Mouse (Mus musculus): ENCODE data around the gene Lilra6. TPM values are rescaled to one million over a fixed set of nuclear protein-coding genes. Genes with fewer than 3 reads are reported as not detected.
"Not testable (repeated sequence)": the region's sequence is repeated elsewhere in the genome, so short reads cannot be mapped to it uniquely, and the experiment has no call there.

Gene Lilra6
- polyA plus RNA-seq, 1 experiment from 2014 or later, result not detected

DNA sequence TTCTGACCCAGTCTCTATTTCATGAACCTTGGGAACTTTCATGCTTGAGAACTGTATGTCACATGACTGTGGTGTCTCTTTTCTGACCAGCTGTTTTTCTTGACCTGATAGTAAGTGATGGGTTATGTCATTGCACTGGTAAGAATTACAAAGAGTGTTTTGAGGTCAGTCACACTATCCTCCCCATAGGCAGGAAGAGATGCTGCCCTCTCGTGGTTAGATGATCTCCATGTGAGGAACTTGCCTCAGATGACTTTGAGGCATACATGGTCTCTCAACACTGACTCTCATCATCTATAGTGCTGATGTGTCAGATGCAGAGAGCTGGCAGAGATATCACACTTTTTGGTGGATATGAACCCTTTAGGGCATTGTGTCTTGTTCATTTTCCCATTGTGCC, 11.6 kb downstream of the Lilra6 start:
- H3K4me1 ChIP-seq (ENCODE audit: control insufficient read depth, insufficient read depth, low read length), result no peaks in the 10 kb centered on the region

DNA sequence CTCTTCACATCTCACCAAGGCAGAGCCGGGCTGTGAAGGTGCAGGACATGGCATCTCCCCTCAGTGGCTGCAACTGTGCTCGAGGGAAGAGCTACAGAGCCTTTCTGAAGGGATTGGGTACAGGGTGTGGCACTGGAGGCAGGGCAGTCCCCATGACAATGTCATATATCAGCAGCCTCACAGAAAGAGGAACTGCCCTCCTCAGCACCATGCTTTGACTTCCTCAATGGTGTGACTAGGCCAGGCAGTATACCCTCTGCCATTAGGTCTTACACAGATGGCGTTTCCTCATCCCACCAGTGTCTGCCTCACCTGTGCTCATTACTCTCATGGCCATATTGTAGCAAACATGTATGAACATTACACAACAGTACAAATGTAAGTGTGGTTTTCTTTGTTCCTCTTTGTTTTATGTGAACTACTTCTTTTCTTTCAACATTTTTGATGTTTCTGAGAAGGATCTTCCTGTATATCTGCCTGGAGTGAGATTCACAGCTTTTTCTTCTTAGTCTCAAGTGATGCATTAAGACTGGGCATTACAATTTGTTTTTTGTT, 17.2 kb downstream of the Lilra6 start, which contains the start of gene Gm14548:
Gene Gm14548, minus strand, starts transcription at position 85 of the 555 bp plus-strand sequence.
- not testable (repeated sequence) for H3K27me3 ChIP-seq (ENCODE audit: control insufficient read depth, insufficient read depth, low read depth, low read length); ATAC-seq; H3K36me3 ChIP-seq (ENCODE audit: control insufficient read depth, insufficient read depth, low read length); H3K9ac ChIP-seq (ENCODE audit: low read depth, low read length); H3K9me3 ChIP-seq (replicated peaks; ENCODE audit: control insufficient read depth, low read length, poor library complexity, severe bottlenecking); H3K27ac ChIP-seq (ENCODE audit: low read length); H3K4me1 ChIP-seq (ENCODE audit: control insufficient read depth, insufficient read depth, low read length); H3K4me2 ChIP-seq (ENCODE audit: low read length); H3K4me3 ChIP-seq (ENCODE audit: low read depth, low read length)
- 63% methylated on average over 3 of the region's 3 CpGs for WGBS

More for the DNA sequence above, 11.6 kb downstream of the Lilra6 start:
- Histone ChIP-seq H3K9ac (ENCODE audit: low read depth, low read length) (no peak overlapping the region), H3K27me3 (ENCODE audit: control insufficient read depth, insufficient read depth, low read depth, low read length) (no peaks in the 10 kb centered on the region), H3K9me3 (replicated peaks; ENCODE audit: control insufficient read depth, low read length, poor library complexity, severe bottlenecking) (no peaks in the 10 kb centered on the region), H3K27ac (ENCODE audit: low read length) (no peak overlapping the region), H3K36me3 (ENCODE audit: control insufficient read depth, insufficient read depth, low read length) (no peaks in the 10 kb centered on the region), H3K4me3 (ENCODE audit: low read depth, low read length) (no peak overlapping the region), H3K4me2 (ENCODE audit: low read length) (no peak overlapping the region)
- WGBS, result 27% methylated on average over 1 of the region's 1 CpGs
- ATAC-seq, result no peak

DNA sequence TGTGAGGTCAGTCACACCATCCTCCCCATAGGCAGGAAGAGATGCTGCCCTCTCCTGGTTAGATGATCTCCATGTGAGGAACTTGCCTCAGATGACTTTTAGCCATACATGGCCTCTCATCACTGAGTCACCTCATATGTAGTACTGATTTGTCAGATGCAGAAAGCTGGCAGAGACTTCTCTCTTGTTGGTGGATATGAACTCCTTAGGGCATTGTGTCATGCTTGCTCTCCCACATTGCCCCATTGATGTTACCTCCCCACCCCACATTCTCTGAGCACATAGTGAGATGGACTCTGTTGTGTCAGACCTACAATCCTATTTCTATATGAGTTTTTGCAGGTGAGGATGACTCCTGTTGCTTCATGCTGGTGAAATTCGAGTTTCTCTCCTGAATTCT, 40.3 kb downstream of the Lilra6 start:
- H3K9me3 ChIP-seq (replicated peaks; ENCODE audit: control insufficient read depth, low read length, poor library complexity, severe bottlenecking); H3K27me3 ChIP-seq (ENCODE audit: control insufficient read depth, insufficient read depth, low read depth, low read length); H3K36me3 ChIP-seq (ENCODE audit: control insufficient read depth, insufficient read depth, low read length); H3K4me3 ChIP-seq (ENCODE audit: low read depth, low read length); H3K27ac ChIP-seq (ENCODE audit: low read length); H3K4me2 ChIP-seq (ENCODE audit: low read length); ATAC-seq; H3K4me1 ChIP-seq (ENCODE audit: control insufficient read depth, insufficient read depth, low read length); H3K9ac ChIP-seq (ENCODE audit: low read depth, low read length): not testable (repeated sequence)
- no CpG with 5 or more reads among the region's 1 CpGs for WGBS

Other genes with a start within 250 kb of the Lilra6 start
- gene Leng1, start 249.7 kb downstream of the Lilra6 start, polyA plus RNA-seq (2015; fragmentation: Nextera tagmentation; extraction: Ambion mirVana), result 12.6 and 13.2 TPM in 2 replicates
- 4.5 and 4.9 TPM in 2 replicates for gene Tmc4, start 237.9 kb downstream of the Lilra6 start, polyA plus RNA-seq (2015; fragmentation: Nextera tagmentation; extraction: Ambion mirVana)
- gene Tsen34, start 222.6 kb downstream of the Lilra6 start, polyA plus RNA-seq (2015; fragmentation: Nextera tagmentation; extraction: Ambion mirVana), result 262 and 285 TPM in 2 replicates
- gene Mboat7, start 222.0 kb downstream of the Lilra6 start, polyA plus RNA-seq (2015; fragmentation: Nextera tagmentation; extraction: Ambion mirVana), result 102 and 118 TPM in 2 replicates
- gene Rps9, start 211.5 kb downstream of the Lilra6 start, polyA plus RNA-seq (2015; fragmentation: Nextera tagmentation; extraction: Ambion mirVana), result 646 and 689 TPM in 2 replicates
- 0.23 and 0.31 TPM in 2 replicates for gene Pirb, start 195.1 kb downstream of the Lilra6 start, polyA plus RNA-seq (2015; fragmentation: Nextera tagmentation; extraction: Ambion mirVana)
- gene Gm15448, start 89.8 kb downstream of the Lilra6 start, polyA plus RNA-seq (2015; fragmentation: Nextera tagmentation; extraction: Ambion mirVana), result not detected in 2 replicates
- gene Pira2, start 70.5 kb downstream of the Lilra6 start, polyA plus RNA-seq (2015; fragmentation: Nextera tagmentation; extraction: Ambion mirVana), result 0.11 TPM in 1 of 2 replicates, not detected in the other
- gene Gm14548, start 17.4 kb downstream of the Lilra6 start, polyA plus RNA-seq (2015; fragmentation: Nextera tagmentation; extraction: Ambion mirVana), result not detected in 2 replicates
- 1.7 and 1.9 TPM in 2 replicates for gene Lair1, start 147.7 kb upstream of the Lilra6 start, polyA plus RNA-seq (2015; fragmentation: Nextera tagmentation; extraction: Ambion mirVana)
- 122 and 158 TPM in 2 replicates for gene Ttyh1, start 203.9 kb upstream of the Lilra6 start, polyA plus RNA-seq (2015; fragmentation: Nextera tagmentation; extraction: Ambion mirVana)
- gene Leng8, start 221.5 kb upstream of the Lilra6 start, polyA plus RNA-seq (2015; fragmentation: Nextera tagmentation; extraction: Ambion mirVana), result 81.8 and 83.3 TPM in 2 replicates
- 4.9 and 5.3 TPM in 2 replicates for gene Leng9, start 234.9 kb upstream of the Lilra6 start, polyA plus RNA-seq (2015; fragmentation: Nextera tagmentation; extraction: Ambion mirVana)
- 4.7 and 5.1 TPM in 2 replicates for gene Cdc42ep5, start 249.4 kb upstream of the Lilra6 start, polyA plus RNA-seq (2015; fragmentation: Nextera tagmentation; extraction: Ambion mirVana)

Measured in midbrain, embryonic 16.5 days (tissue).